Mouse (Mus musculus): ENCODE data around the gene Gsta3.

GRCm38 (mm10) chr1:21232516-21232915, 7.9 kb upstream of the Gsta3 start:
- TF ChIP-seq POLR2A (IDR thresholded peaks at IDR 0.05; ENCODE audit: borderline replicate concordance, low read depth, low read length) (no peak), CTCF (IDR thresholded peaks at IDR 0.05; ENCODE audit: low read depth, low read length) (no peak)
